Mouse (Mus musculus): ENCODE measurements around the gene Abhd12. TPM values are rescaled to one million over a fixed set of nuclear protein-coding genes. Genes with fewer than 3 reads are reported as not detected.

The Abhd12 gene
- polyA plus RNA-seq, 1 experiment from 2014 or later: 44.1 TPM

- H3K9me3 ChIP-seq (ENCODE audit: control insufficient read depth, low read length): 0 out of 2 replicates have a peak, but pooled peaks cover 3% of the 10 kb centered on the region
- H3K27me3 ChIP-seq (ENCODE audit: control insufficient read depth, insufficient read depth, low read length): no peaks in the 10 kb centered on the region
- no peak overlapping the region for H3K4me2 ChIP-seq (ENCODE audit: low read length)
- H3K9ac ChIP-seq (ENCODE audit: low read length): no peak overlapping the region
- H3K36me3 ChIP-seq (ENCODE audit: control insufficient read depth, insufficient read depth, low read length): no peaks in the 10 kb centered on the region
- WGBS: 85% methylated on average over 2 of the region's 2 CpGs
- no peak overlapping the region for H3K27ac ChIP-seq (replicated peaks in 1 of 2; ENCODE audit: control insufficient read depth in 1 of 2, insufficient read depth in 1 of 2, low read depth in 2 of 2, low read length in 2 of 2)
- peaks cover 10 to 19% of the 10 kb centered on the region in 2 experiments for H3K4me1 ChIP-seq (ENCODE audit: control insufficient read depth in 2 of 2, insufficient read depth in 2 of 2, low read length in 2 of 2)
- no peak for ATAC-seq (ENCODE audit: insufficient number of reproducible peaks, insufficient read depth, low FRiP score, low read depth)
- no peak overlapping the region for H3K4me3 ChIP-seq (ENCODE audit: control insufficient read depth in 1 of 2, insufficient read depth in 1 of 2, low read depth in 1 of 2, low read length in 2 of 2)
Measured at GRCm38 (mm10) chr2:150782801-150783200, 121.7 kb downstream of the Abhd12 start.

Other genes starting within 250 kb of the Abhd12 start
- 8.4 and 11.6 TPM in 2 replicates for gene Acss1, start 236.2 kb downstream of the Abhd12 start, polyA plus RNA-seq (2014; fragmentation: Nextera tagmentation; extraction: Ambion mirVana)
- gene Vsx1, start 215.4 kb downstream of the Abhd12 start, polyA plus RNA-seq (2014; fragmentation: Nextera tagmentation; extraction: Ambion mirVana): not detected in 2 replicates
- 18.5 and 18.6 TPM in 2 replicates for gene Entpd6, start 155.7 kb downstream of the Abhd12 start, polyA plus RNA-seq (2014; fragmentation: Nextera tagmentation; extraction: Ambion mirVana)
- gene Pygb, start 118.0 kb downstream of the Abhd12 start, polyA plus RNA-seq (2014; fragmentation: Nextera tagmentation; extraction: Ambion mirVana): 161 and 199 TPM in 2 replicates
- 28.2 and 30.9 TPM in 2 replicates for gene Gins1, start 659 bp upstream of the Abhd12 start, polyA plus RNA-seq (2014; fragmentation: Nextera tagmentation; extraction: Ambion mirVana)
- 4.0 and 5.8 TPM in 2 replicates for gene Ninl, start 134.6 kb upstream of the Abhd12 start, polyA plus RNA-seq (2014; fragmentation: Nextera tagmentation; extraction: Ambion mirVana)
- gene Nanp, start 134.7 kb upstream of the Abhd12 start, polyA plus RNA-seq (2014; fragmentation: Nextera tagmentation; extraction: Ambion mirVana): 18.2 and 19.2 TPM in 2 replicates
- gene Gm14151, start 187.6 kb upstream of the Abhd12 start, polyA plus RNA-seq (2014; fragmentation: Nextera tagmentation; extraction: Ambion mirVana): not detected in 2 replicates
- not detected in 2 replicates for gene Gm14147, start 193.5 kb upstream of the Abhd12 start, polyA plus RNA-seq (2014; fragmentation: Nextera tagmentation; extraction: Ambion mirVana)